Mouse (Mus musculus): ENCODE results near the gene Tmem145.

Gene Tmem145

DNA sequence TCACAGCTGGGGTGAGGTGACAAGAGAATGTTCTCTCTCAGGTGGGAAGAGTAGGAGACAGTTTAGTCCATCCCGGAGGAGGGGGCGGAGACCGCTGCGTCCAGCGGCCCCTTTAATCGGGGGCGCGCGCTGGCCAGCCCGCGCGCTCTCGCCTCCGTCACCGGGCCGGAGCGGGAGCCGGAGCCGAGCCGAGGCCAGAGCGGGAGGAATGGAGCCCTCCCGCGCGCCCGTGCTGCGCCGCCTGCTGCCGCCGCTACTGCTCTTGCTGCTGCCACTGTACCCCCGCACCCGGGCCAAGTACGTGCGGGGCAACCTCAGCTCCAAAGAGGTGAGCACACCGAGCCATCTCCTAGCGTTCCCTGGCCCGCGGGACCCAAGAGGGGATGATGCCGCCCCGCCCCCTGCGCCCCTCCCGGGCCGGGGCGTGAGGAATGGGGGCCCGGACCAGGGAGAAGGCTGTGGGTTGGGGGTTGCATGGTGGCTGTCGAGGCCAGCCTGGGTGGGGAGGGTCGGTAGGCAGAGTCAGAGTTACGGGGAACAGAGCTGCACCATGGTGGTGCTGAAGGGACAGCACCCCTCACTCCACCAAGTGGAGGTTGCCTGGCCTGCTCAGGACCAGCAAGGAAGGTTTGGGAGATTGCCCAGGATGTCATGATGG, at the start of gene Tmem145:
Tmem145 (plus strand) TSS at position 151 of the 658 bp plus-strand sequence.
- peak; percentile 70 for DNase-seq

DNA sequence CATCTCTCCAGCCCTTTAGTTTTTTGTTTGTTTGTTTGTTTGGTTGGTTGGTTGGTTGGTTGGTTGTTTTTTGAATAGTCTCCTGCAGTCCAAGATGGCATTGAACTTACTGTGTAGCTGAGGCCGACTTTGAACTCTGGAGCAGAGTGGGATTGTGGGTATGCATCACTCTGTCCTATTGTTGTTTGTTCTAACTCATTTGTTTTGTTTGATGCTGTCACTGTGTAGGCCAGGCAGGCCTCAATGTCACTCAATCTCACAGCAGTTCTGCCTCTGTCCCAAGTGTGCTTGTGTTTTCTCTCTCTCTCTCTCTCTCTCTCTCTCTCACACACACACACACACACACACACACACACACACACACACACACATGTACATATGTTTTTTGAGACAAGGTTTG, 44.0 kb upstream of the Tmem145 start:
- DNase-seq = no peak

DNA sequence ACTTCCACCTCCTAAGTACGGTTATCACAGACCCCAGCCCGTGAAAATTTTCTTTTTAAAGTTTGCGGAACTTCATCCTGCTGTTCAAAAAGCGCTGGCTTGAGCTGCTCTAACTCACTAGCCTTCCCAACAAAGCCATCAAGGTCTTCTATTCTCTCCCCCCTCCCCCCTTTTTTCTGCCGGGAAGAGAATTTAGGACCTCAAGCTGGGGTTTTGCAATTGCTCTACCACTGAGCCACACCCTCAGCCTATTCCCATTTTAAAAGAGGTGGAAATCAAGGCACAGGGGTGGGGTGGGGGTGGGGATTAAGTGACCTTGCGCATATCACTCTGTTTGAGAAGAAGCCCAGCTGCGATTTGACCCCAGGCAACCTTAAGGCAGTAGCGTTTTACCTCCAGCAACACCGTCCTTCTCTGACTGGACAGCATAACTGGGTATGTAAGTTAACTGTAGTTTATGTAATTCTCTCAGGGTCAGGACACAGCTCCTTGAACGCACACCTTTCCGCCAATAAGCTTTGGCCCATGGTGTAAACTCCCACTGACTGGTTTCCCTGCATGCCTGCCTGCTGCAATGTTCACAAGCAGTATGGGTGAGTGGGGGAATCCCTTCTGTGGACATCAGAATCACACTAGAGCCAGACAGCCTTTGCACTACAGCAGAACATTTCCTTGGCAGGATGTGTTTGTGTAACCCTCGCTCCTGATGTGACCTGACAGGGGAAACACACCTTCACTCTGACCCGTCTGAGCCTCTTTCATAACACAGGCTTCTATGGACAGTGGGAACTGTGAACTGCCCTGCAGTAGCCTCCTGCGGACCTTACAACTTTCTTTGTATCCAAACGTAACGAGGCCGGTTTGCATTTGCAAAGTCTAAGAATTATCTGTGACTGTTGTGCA, 41.7 kb upstream of the Tmem145 start:
- peak; percentile 12 for DNase-seq

DNA sequence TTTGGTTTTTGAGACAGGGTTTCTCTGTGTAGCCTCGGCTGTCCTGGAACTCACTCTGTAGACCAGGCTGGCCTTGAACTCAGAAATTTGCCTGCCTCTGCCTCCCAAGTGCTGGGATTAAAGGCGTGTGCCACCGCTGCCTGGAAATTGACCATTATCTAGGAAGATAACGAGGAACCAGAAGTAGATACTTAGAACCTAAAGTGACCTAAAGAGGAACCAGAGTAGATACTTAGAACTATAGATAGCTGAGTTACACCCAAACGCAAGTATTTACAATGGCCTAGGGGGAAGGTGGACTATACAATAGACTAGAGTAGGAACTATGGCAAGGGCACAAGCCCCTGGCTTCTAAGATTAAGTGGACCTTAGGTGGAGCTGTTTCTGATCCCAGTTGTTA, 40.2 kb upstream of the Tmem145 start:
- peak; percentile 14 for DNase-seq

DNA sequence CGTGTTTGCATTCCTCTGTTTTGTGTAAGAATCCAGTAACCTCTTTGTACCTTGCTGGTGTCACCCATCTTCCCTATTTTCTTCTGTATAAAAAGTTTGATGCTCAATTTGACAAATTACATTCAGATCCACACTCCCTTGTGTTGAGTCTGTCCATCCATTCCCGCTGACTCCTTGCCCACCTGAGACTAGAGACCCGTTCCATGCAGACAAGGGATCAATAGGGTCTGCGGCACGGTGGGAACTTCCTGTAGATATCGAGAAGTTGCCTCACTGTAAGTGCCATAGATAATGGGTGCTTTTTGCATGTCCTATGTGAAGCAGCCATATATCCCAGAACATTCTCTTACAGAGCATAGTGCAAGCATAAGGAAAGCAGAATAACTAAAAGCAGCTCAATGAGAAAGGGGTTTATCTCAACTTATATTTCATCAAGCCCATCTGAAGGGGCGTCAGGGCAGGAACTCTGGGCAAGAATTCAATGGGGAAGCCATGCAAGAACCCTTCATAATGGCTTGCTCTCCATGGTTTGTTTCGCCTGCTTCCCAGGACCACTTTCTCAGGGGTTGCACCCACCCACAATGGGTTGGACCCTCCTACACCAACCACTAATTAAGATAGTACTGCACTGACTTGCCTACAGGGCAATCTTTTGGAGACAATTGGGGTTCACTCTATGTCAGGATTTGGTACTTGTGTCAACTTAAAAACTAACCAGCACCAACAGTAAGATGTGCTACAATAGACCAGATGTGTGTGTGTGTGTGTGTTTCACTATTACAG, 39.5 kb upstream of the Tmem145 start:
- DNase-seq = peak; percentile 40

DNA sequence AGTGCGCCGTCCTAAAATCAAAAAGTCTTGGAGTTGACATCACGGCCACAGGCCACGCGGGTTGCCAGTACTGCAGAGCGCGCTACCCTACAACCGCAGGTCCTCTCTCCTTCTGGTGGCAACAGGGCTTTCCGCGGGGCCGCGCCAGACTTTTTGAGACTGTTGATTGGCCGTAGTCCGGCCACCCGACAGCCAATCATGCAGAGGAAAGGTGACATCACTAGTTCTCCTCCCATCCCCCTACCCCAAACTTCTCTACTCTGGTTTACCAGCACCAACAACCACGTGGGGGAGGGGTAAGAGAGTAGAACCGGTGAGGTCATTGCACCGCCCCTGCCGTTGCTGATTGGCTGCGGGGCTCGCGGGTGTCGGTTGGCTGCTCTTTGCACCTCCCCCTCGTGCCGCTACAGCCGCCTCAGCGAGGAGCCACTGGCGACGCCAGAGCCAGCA, 38.6 kb upstream of the Tmem145 start, which contains the start of gene Cic:
Cic (plus strand) TSS at position 404 of the 450 bp plus-strand sequence.
- peak; percentile 99 for DNase-seq

DNA sequence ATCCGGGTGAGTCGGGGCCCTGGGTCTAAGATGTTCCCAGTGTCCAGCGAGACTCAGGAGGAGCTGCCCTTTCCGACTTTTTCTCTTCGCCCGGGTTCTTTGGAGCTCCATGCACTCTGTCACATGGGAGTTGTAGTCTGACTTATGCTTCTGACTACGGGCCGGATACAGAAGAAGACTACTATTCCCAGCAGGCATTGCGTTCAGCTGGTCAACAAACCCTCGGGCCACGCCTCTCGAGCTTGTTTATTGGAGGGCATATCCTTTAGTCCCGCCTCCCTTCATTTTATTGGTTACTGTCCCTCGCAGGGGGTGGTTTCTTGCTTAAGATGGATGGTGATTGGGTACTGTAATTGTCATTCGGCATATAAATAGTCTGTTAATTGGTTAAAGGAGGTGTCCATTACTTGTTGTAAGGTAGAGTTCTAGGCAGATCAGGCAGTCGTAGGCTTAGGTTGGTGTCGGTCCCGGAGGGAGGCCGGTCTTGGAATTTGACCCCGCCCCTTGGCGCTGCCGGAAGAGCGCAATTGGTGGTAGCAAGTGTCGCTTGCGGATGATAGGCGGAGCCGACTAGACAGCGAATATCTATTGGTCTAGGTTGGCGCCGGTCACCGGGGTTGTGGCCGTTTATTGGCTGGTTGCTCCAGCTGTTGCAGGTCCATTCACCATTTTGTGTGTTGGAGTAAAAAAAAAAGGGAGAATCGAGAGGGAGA, 38.0 kb upstream of the Tmem145 start:
- peak; percentile 99 for DNase-seq

DNA sequence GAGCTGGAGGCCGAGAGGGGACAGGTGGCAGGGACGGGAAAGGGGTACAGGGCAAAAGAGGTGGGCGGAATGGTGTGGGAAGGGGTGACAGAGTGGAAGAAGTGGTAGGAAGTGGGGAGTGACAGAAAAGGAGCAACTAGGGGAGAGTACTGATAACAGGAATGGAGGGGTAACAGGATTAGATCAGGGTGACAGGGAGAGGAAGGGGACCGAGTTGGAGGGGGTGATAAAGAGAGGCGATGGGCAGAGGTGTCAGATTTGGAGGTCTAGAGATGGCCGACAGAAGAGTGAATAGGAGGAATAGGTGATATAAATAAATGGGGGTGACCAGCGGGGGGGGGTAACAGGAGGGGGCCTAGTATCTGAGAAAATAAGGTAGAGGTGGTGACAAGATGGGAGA, 37.3 kb upstream of the Tmem145 start:
- no peak for DNase-seq

DNA sequence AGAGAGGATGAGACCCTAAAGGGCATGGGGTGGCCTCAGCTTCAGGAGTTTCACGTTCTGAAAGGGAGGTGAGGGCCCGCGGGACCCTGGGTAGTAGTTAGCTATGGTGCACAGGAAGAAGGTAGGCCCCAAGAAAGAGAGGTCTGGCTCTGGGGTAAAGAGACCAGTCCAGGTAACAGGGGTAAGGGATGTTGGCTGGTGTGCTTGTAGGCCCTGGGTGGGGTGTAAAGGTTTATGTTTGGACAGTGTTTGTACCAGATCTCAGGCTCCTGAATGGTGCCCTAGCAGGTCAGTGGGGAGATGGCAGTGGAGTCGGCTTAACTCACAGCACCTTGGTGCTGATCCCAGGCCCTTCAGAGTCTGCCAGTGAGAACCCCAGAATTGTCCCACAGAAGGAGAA, 36.9 kb upstream of the Tmem145 start:
- DNase-seq = peak; percentile 50

DNA sequence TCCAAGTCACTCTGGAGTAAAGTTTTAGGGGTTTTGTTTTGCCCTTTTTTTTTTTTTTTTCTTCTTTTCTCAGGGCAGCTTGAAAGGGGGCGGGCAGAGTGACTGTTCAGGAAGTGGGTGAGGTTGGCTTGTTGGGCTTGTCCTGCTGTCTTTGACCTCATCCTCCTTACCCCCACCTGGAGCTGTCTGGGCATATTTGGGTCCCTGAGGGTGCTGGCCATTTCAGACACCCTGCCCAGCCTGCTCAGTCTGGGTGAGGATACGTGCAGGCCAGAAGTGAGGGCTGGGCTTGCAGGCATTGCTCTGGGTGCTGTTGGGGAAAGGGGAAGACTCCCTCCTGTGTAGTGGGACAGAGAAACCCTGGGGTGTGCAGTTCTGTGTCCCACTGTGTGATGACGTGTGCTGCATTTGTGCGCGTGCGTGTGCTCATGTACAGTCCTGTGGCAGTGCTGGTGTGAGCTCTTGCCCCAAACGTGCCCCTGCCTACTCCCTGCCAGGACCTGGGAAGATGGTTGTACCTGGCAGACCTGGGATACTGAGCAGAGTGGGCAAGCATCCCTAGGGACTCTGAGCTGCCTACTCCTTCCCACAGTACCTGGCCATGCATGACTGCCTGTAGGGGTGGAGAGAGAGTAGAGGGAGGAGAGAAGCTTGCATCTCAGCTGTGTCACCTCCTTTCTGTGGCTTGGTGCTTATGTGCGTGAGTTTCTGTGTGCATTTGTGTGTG, 36.2 kb upstream of the Tmem145 start:
- DNase-seq = peak; percentile 36

DNA sequence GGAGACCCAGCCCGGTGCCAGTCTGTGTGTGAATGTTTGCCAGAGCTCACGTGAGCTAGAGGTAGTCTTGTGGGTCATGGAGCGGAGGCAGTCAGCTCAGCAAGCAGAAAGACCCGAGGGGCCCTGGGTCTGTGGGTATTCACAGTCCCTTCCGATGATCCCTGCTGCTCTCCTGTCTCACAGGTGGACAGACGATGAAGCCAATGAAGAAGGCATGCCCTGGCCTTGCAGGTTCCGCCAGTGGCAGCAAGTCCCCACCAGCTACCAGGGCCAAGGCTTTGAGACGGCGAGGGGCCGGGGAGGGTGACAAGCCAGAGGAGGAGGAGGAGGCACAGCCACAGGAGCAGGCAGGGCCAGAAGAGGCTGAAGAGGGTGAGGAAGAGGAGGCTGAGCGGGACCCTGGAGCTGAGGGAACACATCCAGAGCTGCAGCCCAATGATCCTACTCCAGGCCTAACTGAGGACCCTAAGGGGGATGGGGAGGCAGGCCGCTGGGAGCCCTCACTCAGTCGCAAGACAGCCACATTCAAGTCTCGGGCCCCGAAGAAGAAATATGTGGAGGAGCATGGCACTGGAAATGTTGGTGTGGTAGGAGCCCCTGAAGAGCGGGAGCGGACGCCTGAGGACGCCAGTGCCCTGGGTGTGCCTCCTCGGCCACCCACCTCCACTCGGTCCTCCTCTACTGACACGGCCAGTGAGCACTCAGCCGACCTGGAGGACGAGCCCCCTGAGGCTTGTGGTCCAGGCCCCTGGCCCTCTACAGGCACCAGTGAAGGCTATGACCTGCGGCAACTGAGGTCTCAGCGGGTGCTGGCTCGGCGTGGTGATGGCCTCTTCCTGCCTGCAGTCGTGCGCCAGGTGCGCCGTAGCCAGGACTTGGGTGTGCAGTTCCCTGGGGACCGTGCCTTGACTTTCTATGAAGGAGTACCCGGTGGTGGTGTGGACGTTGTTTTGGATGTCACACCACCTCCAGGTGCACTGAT, 35.0 kb upstream of the Tmem145 start:
- peak; percentile 45 for DNase-seq

DNA sequence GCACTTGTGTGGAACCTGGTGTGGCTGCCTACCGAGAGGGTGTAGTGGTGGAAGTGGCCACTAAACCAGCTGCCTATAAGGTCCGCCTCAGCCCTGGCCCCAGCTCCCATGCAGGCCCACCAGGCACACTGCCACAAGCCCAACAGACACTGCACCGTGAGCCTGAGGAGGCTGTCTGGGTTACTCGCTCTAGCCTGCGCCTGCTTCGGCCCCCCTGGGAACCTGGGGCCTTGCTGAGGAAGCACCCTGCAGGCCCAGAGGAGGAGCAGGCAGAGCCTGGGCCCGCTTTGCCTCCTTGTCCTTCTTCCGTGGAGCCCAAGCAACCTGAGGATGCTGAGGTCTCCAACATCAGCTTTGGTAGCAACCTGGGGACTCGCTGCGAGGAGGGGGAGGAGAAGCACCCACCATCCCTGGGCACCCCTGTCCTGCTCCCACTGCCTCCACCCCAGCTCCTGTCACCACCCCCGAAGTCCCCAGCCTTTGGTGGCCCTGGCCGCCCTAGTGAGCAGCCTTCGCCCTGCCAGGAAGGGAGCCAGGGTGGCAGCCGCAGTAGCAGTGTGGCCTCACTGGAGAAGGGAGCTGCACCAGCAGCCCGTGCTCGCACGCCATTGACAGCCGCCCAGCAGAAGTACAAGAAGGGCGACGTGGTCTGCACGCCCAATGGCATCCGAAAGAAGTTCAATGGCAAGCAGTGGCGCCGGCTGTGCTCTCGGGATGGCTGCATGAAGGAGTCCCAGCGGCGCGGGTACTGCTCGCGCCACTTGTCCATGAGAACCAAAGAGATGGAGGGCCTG, 34.1 kb upstream of the Tmem145 start:
- peak; percentile 29 for DNase-seq

DNA sequence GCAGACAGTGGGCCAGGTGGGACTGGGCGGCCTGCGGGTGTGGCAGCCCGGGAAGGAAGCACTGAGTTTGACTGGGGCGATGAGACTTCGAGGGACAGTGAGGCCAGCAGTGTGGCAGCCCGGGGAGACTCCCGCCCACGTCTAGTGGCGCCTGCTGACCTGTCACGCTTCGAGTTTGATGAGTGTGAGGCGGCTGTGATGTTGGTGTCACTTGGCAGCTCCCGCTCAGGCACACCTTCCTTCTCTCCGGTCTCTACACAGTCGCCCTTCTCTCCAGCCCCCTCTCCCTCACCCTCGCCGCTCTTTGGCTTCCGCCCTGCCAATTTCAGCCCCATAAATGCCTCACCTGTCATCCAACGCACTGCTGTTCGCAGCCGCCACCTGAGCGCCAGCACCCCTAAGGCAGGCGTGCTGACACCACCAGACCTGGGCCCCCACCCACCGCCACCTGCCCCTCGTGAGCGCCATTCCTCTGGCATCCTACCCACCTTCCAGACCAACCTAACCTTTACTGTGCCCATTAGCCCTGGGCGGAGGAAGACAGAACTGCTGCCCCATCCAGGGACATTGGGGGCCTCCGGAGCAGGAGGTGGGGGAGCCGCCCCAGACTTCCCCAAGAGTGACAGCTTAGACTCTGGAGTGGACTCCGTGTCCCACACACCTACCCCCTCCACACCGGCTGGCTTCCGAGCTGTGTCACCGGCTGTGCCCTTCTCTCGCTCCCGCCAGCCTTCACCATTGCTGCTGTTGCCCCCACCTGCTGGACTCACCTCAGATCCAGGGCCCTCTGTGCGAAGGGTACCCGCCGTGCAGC, 33.3 kb upstream of the Tmem145 start:
- no peak for DNase-seq

DNA sequence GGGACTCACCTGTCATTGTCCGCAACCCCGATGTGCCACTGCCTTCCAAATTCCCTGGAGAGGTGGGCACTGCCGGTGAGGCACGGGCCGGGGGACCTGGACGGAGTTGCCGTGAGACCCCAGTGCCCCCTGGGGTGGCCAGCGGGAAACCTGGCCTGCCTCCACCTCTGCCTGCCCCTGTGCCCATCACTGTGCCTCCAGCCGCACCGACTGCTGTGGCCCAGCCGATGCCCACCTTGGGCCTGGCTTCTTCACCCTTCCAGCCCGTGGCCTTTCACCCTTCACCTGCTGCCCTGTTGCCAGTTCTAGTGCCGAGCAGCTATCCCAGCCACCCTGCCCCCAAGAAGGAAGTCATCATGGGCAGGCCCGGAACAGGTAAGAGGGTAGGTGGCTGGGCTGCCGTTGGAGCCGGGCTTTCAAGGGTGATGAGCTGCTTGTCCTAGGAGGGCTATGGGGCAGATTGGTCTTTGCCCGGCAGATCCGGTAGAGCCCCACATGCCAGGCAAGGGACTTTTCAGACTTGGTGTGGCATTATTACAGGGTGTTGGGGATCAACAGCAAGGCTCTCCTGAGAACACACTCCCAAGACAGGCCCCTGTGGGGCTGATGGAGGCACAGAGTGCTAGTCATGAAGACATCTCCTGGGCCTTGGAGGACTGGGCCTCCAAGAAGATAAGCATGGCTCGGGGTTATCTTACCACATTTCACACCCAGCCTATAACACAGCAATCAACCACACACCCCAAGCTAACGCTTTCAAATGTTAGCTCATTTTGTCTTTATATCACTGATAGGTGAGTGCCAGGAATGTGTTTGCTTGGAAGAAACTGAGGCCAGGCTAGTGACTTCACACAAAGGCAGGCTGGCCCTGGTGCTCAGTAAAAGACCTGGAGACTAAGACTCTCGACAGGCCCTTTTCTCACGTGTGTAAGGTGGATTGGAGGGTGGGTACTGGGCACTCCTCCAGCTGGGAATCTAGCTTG, 32.4 kb upstream of the Tmem145 start:
- DNase-seq = peak; percentile 42

DNA sequence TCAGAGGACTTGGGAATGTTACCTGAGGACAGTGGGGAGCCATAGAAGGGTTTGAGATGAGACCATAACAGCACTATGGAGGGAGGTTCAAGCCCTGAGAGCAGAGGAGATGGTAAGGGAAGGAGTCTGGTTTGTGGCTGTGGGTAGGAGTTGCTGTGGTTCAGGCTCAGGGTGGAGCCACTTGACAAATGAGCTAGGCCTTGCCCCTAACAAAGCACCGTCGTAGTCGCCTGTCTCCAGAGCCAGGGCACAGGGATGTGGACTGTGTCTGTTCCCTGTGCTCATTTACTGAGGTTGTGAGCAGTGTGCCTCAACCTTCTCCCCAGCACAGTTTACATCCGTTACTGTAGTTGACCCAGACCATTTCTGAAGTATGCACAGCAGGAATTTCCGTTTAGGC, 31.3 kb upstream of the Tmem145 start:
- DNase-seq = no peak

DNA sequence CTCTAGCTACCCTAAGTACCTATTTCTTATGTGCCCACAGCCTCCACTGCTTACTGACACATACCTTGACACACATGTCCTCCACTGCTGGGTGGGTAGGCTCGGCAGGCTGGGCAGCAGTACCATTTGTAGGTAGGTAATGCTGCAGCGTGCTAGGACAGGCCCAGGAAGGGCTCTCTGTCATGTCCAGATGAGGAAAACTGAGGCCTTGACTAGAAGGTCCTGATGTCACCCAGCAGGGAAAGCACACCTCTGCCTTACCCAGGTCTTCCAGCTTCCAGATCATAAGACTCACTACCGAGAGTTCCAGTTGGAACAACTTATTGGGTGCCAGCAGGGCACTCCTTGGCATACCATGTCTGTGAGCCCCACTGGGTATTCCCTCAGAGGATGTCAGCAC, 30.9 kb upstream of the Tmem145 start:
- no peak for DNase-seq

DNA sequence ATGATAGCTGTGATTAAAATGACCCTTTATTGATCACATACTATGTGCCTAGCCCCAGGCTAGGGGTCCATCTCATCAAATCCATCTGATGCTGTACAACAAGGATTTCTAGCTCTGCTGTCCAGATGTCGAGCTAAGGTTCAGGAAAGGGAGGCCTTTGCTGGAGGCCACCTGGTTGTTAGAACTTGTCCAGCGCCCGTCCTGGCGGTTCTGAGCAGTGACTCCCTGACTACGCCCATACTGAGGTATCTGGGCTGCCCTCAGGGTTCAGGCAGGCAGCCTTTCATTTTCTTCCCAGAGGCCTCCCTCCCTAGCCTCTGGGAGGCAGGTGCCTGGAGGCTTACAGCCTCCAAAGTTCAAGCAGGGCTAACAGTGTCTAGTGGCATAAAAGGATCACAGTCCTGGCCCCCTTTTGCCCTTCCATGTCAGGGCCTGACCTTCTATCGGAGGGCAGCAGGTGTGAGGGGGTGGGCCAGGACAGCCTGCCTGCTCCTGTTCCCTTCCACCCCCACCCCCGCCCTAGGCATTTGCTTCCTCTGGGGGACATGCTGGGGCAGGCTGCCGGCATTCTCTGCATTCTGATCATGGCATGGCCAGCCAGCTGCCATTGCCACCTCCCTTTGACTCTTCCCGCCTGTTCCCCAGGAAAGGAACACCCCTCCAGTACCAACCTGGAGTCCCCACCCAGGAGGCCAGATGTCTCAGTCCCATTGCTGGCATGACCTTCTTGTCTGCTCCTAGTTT, 30.2 kb upstream of the Tmem145 start:
- no peak for DNase-seq

Data from cerebellum, adult 8-10 months (tissue).